ENCODE assay signal across 36 mouse cellular contexts in genomic region chr5:135517348-135517883, GRCm38 (mm10). TPM values are rescaled to one million over a fixed set of nuclear protein-coding genes. Genes with fewer than 3 reads are reported as not detected.
DNase-seq lines count a peak whose midpoint lies in the region; ATAC-seq and TF ChIP-seq lines count a peak whose summit lies in the region.
"Had no signal": no experiment of that assay in that cellular context is flagged by ENCODE, and none has a peak within 500 bp of the region (broad histone marks: within the 10 kb centered on the region; RNA-seq: fewer than 3 reads in every experiment).

No protein-coding gene starts in this region.

- 78% methylated on average over 5 of the region's 5 CpGs for WGBS in midbrain, postnatal 0 days
- 89% methylated on average over 5 of the region's 5 CpGs for WGBS in midbrain, embryonic 14.5 days

- ATAC-seq in midbrain, postnatal 0 days (ENCODE audit: low FRiP score) = no peak
- ATAC-seq in midbrain, embryonic 14.5 days (ENCODE audit: low FRiP score, low TSS enrichment) = no peak
- ATAC-seq: CD4-positive, CD25-positive, alpha-beta regulatory T cell, adult 4 months; midbrain, embryonic 13.5 days; Patski had no signal

- H3K4me3 ChIP-seq in midbrain, postnatal 0 days (ENCODE audit: low read depth, low read length) = no peak overlapping the region
- H3K4me3 ChIP-seq in midbrain, embryonic 14.5 days (replicated peaks; ENCODE audit: low read depth, low read length) = no peak overlapping the region
- H3K4me3 ChIP-seq: embryonic facial prominence, embryonic 12.5 days; erythroblast, embryonic 14.5 days; heart, embryonic 12.5 days; liver, embryonic 15.5 days; lung, embryonic 15.5 days; megakaryocyte, embryonic 14.5 days; midbrain, embryonic 13.5 days; neural tube, embryonic 13.5 days had no signal

- H3K4me2 ChIP-seq in midbrain, postnatal 0 days (ENCODE audit: low read depth, low read length, poor library complexity, severe bottlenecking) = no peak overlapping the region
- H3K4me2 ChIP-seq in midbrain, embryonic 14.5 days (ENCODE audit: low read length) = no peak overlapping the region
- H3K4me2 ChIP-seq: embryonic facial prominence, embryonic 12.5 days; heart, embryonic 12.5 days; liver, embryonic 15.5 days; lung, embryonic 15.5 days; midbrain, embryonic 13.5 days; neural tube, embryonic 13.5 days had no signal

- no peak overlapping the region for H3K27ac ChIP-seq in midbrain, postnatal 0 days (ENCODE audit: low read depth, low read length)
- no peak overlapping the region for H3K27ac ChIP-seq in midbrain, embryonic 14.5 days (replicated peaks; ENCODE audit: low read depth, low read length)
- H3K27ac ChIP-seq: embryonic facial prominence, embryonic 12.5 days; liver, embryonic 15.5 days; lung, embryonic 15.5 days; midbrain, embryonic 13.5 days; neural tube, embryonic 13.5 days; stomach, postnatal 0 days had no signal

- H3K4me1 ChIP-seq in midbrain, postnatal 0 days (ENCODE audit: insufficient read depth, low read length) = no peaks in the 10 kb centered on the region
- H3K4me1 ChIP-seq in midbrain, embryonic 14.5 days (ENCODE audit: control insufficient read depth, insufficient read depth, low read length) = no peaks in the 10 kb centered on the region
- H3K4me1 ChIP-seq: embryonic facial prominence, embryonic 12.5 days; liver, embryonic 15.5 days; midbrain, embryonic 13.5 days had no signal

- no peaks in the 10 kb centered on the region for H3K9me3 ChIP-seq in midbrain, postnatal 0 days (ENCODE audit: low read length)
- no peaks in the 10 kb centered on the region for H3K9me3 ChIP-seq in midbrain, embryonic 14.5 days (ENCODE audit: control insufficient read depth, low read length)
- H3K9me3 ChIP-seq: liver, embryonic 15.5 days; lung, embryonic 15.5 days had no signal

- H3K36me3 ChIP-seq in midbrain, postnatal 0 days (ENCODE audit: insufficient read depth, low read length) = no peaks in the 10 kb centered on the region
- peaks cover 4% of the 10 kb centered on the region; the same call in 1 of the 2 replicates for H3K36me3 ChIP-seq in midbrain, embryonic 14.5 days (ENCODE audit: control insufficient read depth, insufficient read depth, low read length)
- H3K36me3 ChIP-seq: liver, embryonic 15.5 days had no signal

- no peak for TF ChIP-seq CTCF in midbrain, postnatal 0 days (IDR thresholded peaks at IDR 0.05)

- peak; percentile 46 to 47 for DNase-seq in cerebellum, postnatal 14 days
- no peak for DNase-seq in cerebellum, adult 11 months
- peak; percentile 27 for DNase-seq in layer of hippocampus, adult 11-12 months (ENCODE audit: low spot score)
- DNase-seq in layer of hippocampus, adult 18-20 months (ENCODE audit: low spot score in 2 of 2) = no peak
- DNase-seq in midbrain, postnatal 0 days (ENCODE audit: low spot score) = peak; percentile 69
- DNase-seq in midbrain, embryonic 14.5 days = no peak
- DNase-seq in layer of hippocampus, postnatal 14 days (ENCODE audit: low spot score in 2 of 2) = peak; percentile 41 to 60
- DNase-seq in MN1 (ENCODE audit: low spot score) = no peak
- DNase-seq: adrenal gland, postnatal 36 days; gastrocnemius, postnatal 25 days; heart, adult 18-20 months; heart, postnatal 10 days; kidney, adult 11 months; liver; lung, postnatal 36 days; retina, postnatal 1 day; thymus, adult 2 months; thymus, postnatal 4 days had no signal

- no peaks in the 10 kb centered on the region for H3K27me3 ChIP-seq in midbrain, postnatal 0 days (ENCODE audit: insufficient read depth, low read length)
- H3K27me3 ChIP-seq in midbrain, embryonic 14.5 days (ENCODE audit: control insufficient read depth, insufficient read depth, low read length) = no peaks in the 10 kb centered on the region
- H3K27me3 ChIP-seq: embryonic facial prominence, embryonic 12.5 days; heart, embryonic 12.5 days; liver, embryonic 15.5 days; lung, embryonic 15.5 days; midbrain, embryonic 13.5 days; neural tube, embryonic 13.5 days; Patski had no signal

- no peak overlapping the region for H3K9ac ChIP-seq in midbrain, postnatal 0 days (replicated peaks; ENCODE audit: low read length, poor library complexity, severe bottlenecking)
- H3K9ac ChIP-seq in midbrain, embryonic 14.5 days (replicated peaks; ENCODE audit: low read length) = no peak overlapping the region
- H3K9ac ChIP-seq: embryonic facial prominence, embryonic 12.5 days; heart, embryonic 12.5 days; liver, embryonic 15.5 days; lung, embryonic 15.5 days; midbrain, embryonic 13.5 days; neural tube, embryonic 13.5 days had no signal

RNA-seq across cellular contexts. Expression of gene Hip1, which starts 27.5 kb away (rescaled TPM):
- 10 to 100 TPM; 34.6 to 34.8 TPM for total RNA-seq in layer of hippocampus, adult 18-20 months (2021)
- 122 and 126 TPM in 2 replicates for total RNA-seq in midbrain, postnatal 0 days (2014; rRNA removed)
- polyA plus RNA-seq in midbrain, postnatal 0 days (2015; fragmentation: Nextera tagmentation; extraction: Ambion mirVana) = 24.9 and 28.3 TPM in 2 replicates
- 28.3 and 42.0 TPM in 2 replicates for polyA plus RNA-seq in midbrain, embryonic 14.5 days (2014; fragmentation: Nextera tagmentation; extraction: Ambion mirVana)
- 10 to 100 TPM; 56.1 to 62.6 TPM for total RNA-seq in layer of hippocampus, postnatal 14 days (2021)
- polyA plus RNA-seq: erythroblast, embryonic 14.5 days had no signal

RNA-seq across cellular contexts. Expression of gene Ccl26, which starts 46.0 kb away (rescaled TPM):
- not detected for total RNA-seq in layer of hippocampus, adult 18-20 months (2021)
- total RNA-seq in midbrain, postnatal 0 days (2014; rRNA removed) = not detected in 2 replicates
- polyA plus RNA-seq in midbrain, postnatal 0 days (2015; fragmentation: Nextera tagmentation; extraction: Ambion mirVana) = not detected in 2 replicates
- not detected in 2 replicates for polyA plus RNA-seq in midbrain, embryonic 14.5 days (2014; fragmentation: Nextera tagmentation; extraction: Ambion mirVana)
- not detected for total RNA-seq in layer of hippocampus, postnatal 14 days (2021)
- total RNA-seq: adrenal gland, adult 18-20 months; adrenal gland, postnatal 36 days; gastrocnemius, postnatal 25 days; heart, adult 18-20 months; heart, postnatal 10 days; left cerebral cortex, postnatal 10 days had no signal
- polyA plus RNA-seq: CD4-positive, CD25-positive, alpha-beta regulatory T cell, adult 4 months; cortical plate, adult 2 months; embryonic facial prominence, embryonic 12.5 days; erythroblast, embryonic 14.5 days; heart, embryonic 12.5 days; hindbrain, embryonic 11.5 days; kidney, embryonic 16.5 days; large intestine, adult 2 months; liver, embryonic 15.5 days; lung, embryonic 15.5 days; midbrain, embryonic 13.5 days; neural tube, embryonic 13.5 days; Patski; small intestine, adult 2 months; stomach, postnatal 0 days; thymus, adult 2 months had no signal

RNA-seq across cellular contexts. Expression of gene Ccl24, which starts 55.4 kb away (rescaled TPM):
- total RNA-seq in layer of hippocampus, adult 18-20 months (2021) = under 1 TPM in 1 of 2 experiments, not detected in 1; 0.67 TPM
- 0.66 and 2.2 TPM in 2 replicates for total RNA-seq in midbrain, postnatal 0 days (2014; rRNA removed)
- polyA plus RNA-seq in midbrain, postnatal 0 days (2015; fragmentation: Nextera tagmentation; extraction: Ambion mirVana) = 1.9 and 2.4 TPM in 2 replicates
- polyA plus RNA-seq in midbrain, embryonic 14.5 days (2014; fragmentation: Nextera tagmentation; extraction: Ambion mirVana) = 4.1 TPM in 1 of 2 replicates, not detected in the other
- under 1 TPM in 1 of 2 experiments, not detected in 1; 0.44 TPM for total RNA-seq in layer of hippocampus, postnatal 14 days (2021)
- polyA plus RNA-seq: CD4-positive, CD25-positive, alpha-beta regulatory T cell, adult 4 months; Patski had no signal

Comparison
In these comparisons a context has a peak if more than half of its experiments do, and no peak if none do; other contexts are left out.
1. DNase-seq: peak in cerebellum, postnatal 14 days (2 of 2), layer of hippocampus, adult 11-12 months (single experiment), midbrain, postnatal 0 days (single experiment) and layer of hippocampus, postnatal 14 days (2 of 2); none in cerebellum, adult 11 months (single experiment), layer of hippocampus, adult 18-20 months (0 of 2), midbrain, embryonic 14.5 days (single experiment) and MN1 (single experiment).